Mouse (Mus musculus) embryonic fibroblast, embryonic 13.5 days (primary cell): ENCODE data around the gene Ngdn. TPM values are rescaled to one million over a fixed set of nuclear protein-coding genes. Genes with fewer than 3 reads are reported as not detected.
"Not testable (repeated sequence)": the region's sequence is repeated elsewhere in the genome, so short reads cannot be mapped to it uniquely, and the experiment has no call there.

Experiments used
- H3K27ac ChIP-seq: 2 replicates; pipeline ENCODE4 v1.5.1; 2012; ENCODE audit warnings: low read length, control low read depth, inconsistent platforms; ENCODE audit not compliant: insufficient read depth
- H3K4me1 ChIP-seq: 2 replicates; pipeline ENCODE4 v1.6.1; 2011; ENCODE audit warnings: low read length; ENCODE audit not compliant: control insufficient read depth, insufficient read depth
- H3K4me3 ChIP-seq: 2 replicates; pipeline ENCODE4 v1.5.1; 2011; ENCODE audit warnings: mild to moderate bottlenecking, control low read depth, low read length; ENCODE audit not compliant: insufficient read depth
- CTCF ChIP-seq: IDR thresholded peaks from 2 replicates; pipeline ENCODE4 v1.5.1; 2011; ENCODE audit warnings: mild to moderate bottlenecking, control low read depth, low read length, moderate library complexity, borderline replicate concordance; ENCODE audit not compliant: insufficient read depth
- POLR2A ChIP-seq: IDR thresholded peaks from 2 replicates; pipeline ENCODE4 v1.6.1; 2011; ENCODE audit warnings: low read depth, mild to moderate bottlenecking, control low read depth, low read length, moderate library complexity
- polyA plus RNA-seq: library from polyadenylated mRNA; stranded (reverse); fragments of >200 nt; gene quantifications from 2 replicates; pipeline ENCODE4 v1.2.4, GENCODE M21; 2011; ENCODE audit warnings: low read depth; ENCODE audit not compliant: missing spikeins, insufficient read length

Ngdn gene
- polyA plus RNA-seq, 1 experiment, result 37.7 TPM

- TF ChIP-seq POLR2A (no peak), CTCF (no peak)
- Histone ChIP-seq H3K27ac (no peak overlapping the region), H3K4me1 (no peaks in the 10 kb centered on the region), H3K4me3 (no peak overlapping the region)
These were observed 26.4 kb upstream of the Ngdn start for GRCm38 (mm10) chr14:54988882-54989281.

- no peak overlapping the region for H3K4me3 ChIP-seq
- H3K27ac ChIP-seq, result no peak overlapping the region
- no peaks in the 10 kb centered on the region for H3K4me1 ChIP-seq
- TF ChIP-seq CTCF, result no peak
- no peak for TF ChIP-seq POLR2A
These were observed 25.3 kb upstream of the Ngdn start for GRCm38 (mm10) chr14:54989886-54990441.

DNA sequence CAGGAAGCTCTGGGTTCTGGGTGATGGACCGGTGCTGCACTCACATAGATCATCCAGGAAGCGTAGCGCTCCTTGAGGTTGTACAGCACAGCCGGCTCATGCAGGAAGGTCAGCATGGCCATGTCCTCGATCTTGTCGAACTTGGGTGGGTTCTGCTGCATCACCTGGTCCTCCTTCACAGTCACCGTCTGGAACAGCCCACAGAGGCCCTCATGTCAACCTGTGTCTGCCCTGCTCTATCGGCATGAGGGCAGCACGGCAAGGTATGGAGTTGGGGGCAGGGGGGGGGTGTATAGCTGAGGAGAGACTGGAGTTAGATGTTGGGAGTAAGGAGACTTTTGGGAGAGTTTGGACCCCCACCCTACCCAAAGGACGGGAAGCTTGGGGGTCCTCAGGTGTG, 23.1 kb upstream of the Ngdn start:
- TF ChIP-seq CTCF, result no peak
- TF ChIP-seq POLR2A, result no peak
- Histone ChIP-seq H3K4me3 (no peak overlapping the region), H3K4me1 (no peaks in the 10 kb centered on the region), H3K27ac (no peak overlapping the region)

- TF ChIP-seq POLR2A (no peak), CTCF (no peak)
- H3K27ac ChIP-seq, result no peak overlapping the region
- no peak overlapping the region for H3K4me3 ChIP-seq
- H3K4me1 ChIP-seq, result no peaks in the 10 kb centered on the region
These were observed 21.6 kb upstream of the Ngdn start for GRCm38 (mm10) chr14:54993636-54994035.

- Histone ChIP-seq H3K27ac (no peak within 1 kb of the TSS), H3K4me1 (no peaks in the 10 kb centered on the region), H3K4me3 (no peak within 1 kb of the TSS)
- TF ChIP-seq POLR2A, result no peak
- TF ChIP-seq CTCF, result no peak
These were observed 21.0 kb upstream of the Ngdn start, which contains the start of gene Myh7 for GRCm38 (mm10) chr14:54994136-54994868. TSS of gene Myh7 (minus strand) at chr14:54994626.

DNA sequence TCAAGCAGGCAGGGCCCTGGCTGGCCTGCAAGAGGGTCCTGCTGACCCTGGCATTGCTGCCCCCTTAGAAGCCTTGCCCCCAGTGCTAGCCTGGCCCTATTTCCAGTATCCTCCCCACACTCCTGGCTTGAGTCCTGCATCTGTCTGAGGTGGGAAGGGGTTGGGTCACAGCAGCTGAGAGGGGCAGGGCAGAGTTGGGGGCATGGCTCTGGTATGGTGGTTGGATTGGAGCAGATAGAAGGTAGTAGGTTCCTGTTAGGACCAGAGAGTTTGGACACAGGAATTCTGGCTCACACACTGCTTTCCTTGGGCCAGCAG, 20.4 kb upstream of the Ngdn start:
- H3K27ac ChIP-seq, result no peak overlapping the region
- no peak overlapping the region for H3K4me3 ChIP-seq
- TF ChIP-seq CTCF (no peak), POLR2A (no peak)
- H3K4me1 ChIP-seq, result no peaks in the 10 kb centered on the region

DNA sequence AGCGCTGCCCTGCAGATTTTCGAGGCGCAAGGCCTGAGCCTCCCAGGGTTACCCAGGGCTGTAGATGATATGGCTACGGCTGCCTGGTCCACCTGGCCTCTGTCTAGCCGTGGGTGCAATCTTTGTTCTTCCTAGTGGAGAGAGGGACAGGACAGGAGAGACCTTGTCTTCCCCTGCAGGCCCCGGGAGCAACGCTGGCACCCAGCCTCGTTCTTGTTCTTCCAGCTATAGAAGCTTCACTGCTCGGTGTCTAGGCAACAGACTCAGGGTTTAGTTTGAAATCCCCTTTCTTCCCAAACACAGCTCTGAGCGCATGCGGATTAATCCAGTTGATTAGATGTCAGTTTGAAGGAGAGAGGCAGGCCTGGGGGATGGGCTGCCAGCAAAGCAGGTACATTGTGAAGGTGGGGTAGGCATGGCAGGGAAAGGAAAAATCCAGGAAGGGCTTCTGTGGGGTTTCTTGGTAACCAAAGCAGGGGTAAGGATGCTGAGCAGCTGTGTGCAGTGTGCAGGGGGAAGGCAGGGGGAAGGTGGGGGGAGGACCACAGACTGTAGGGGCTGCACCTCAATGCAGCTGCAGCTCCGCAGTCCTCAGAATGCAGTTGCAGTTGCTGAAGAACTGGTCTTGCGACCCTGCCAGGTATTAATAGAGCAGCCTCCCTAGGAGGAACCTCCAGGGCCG, 19.7 kb upstream of the Ngdn start:
- TF ChIP-seq CTCF (no peak), POLR2A (no peak)
- H3K4me1 ChIP-seq, result no peaks in the 10 kb centered on the region
- no peak overlapping the region for H3K27ac ChIP-seq
- no peak overlapping the region for H3K4me3 ChIP-seq

GRCm38 (mm10) chr14:54996793-54997192, 18.5 kb upstream of the Ngdn start:
- Histone ChIP-seq H3K4me1 (no peaks in the 10 kb centered on the region), H3K27ac (no peak overlapping the region), H3K4me3 (no peak overlapping the region)
- TF ChIP-seq POLR2A, result no peak
- no peak for TF ChIP-seq CTCF

DNA sequence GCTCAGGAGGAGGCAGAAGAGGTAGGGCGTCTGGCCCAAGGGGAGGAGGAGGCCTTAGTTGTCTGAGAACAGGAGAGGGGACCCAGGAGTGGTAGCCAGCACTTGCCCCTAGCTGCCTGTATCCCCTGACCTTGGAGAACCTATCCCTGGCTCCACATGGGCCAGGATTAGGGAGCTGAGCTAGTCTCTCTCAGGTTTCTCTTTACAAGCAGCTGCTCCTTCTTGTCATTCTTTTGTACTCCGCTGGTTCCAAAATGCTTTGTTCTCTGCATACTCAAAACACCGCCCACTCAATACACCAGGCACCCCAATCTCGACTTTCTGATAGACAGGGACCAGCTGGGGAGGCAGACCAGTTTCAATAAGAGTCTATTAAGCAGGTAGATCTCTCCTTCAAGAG, 18.0 kb upstream of the Ngdn start:
- no peak for TF ChIP-seq POLR2A
- TF ChIP-seq CTCF, result no peak
- Histone ChIP-seq H3K4me1 (no peaks in the 10 kb centered on the region), H3K4me3 (no peak overlapping the region), H3K27ac (no peak overlapping the region)

DNA sequence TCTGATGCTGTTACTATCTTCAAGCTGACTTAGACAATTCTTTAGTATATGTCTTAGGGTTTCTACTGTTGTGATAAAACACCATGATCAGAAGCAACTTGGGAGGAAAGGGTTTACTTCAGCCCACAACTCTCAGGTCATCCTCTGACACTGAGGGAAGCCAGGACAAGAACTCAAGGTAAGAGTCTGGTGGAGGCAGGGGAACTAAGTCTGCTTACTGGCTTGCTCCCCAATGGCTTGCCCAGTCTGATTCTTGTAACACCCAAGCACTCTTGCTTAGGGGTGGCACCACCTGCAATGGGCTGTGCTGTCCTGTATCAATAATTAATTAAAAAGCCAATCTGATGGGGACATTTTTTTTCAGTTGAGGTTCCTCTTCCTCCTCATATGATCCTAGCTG, 16.6 kb upstream of the Ngdn start:
- TF ChIP-seq POLR2A (no peak), CTCF (no peak)
- Histone ChIP-seq H3K27ac (no peak overlapping the region), H3K4me1 (no peaks in the 10 kb centered on the region), H3K4me3 (no peak overlapping the region)

- not testable (repeated sequence) for H3K4me1 ChIP-seq, H3K4me3 ChIP-seq
These were observed 15.4 kb upstream of the Ngdn start for GRCm38 (mm10) chr14:54999868-55000267.

More at GRCm38 (mm10) chr14:54999868-55000267, 15.4 kb upstream of the Ngdn start:
- H3K27ac ChIP-seq, result not testable (repeated sequence)
